Mouse (Mus musculus) liver, postnatal 0 days (tissue): Measurements from ENCODE around the gene Gosr1. TPM values are rescaled to one million over a fixed set of nuclear protein-coding genes. Genes with fewer than 3 reads are reported as not detected.

Experiments used
- ATAC-seq: fragments of 200-750 bp; cut with Nextera tagmentation; 2 replicates; pipeline ENCODE4 v1.8.0; 2017; ENCODE audit warnings: mild to moderate bottlenecking, moderate library complexity
- DNase-seq: peaks from one replicate; pipeline ENCODE4 v3.0.0-alpha.2; 2016
- H3K27ac ChIP-seq: fragments of 300-500 bp; sonication (generic); 2 replicates; pipeline ENCODE4 v1.5.1; 2014; ENCODE audit warnings: antibody characterized with exemption, moderate library complexity, mild to moderate bottlenecking, low read depth
- H3K27me3 ChIP-seq: fragments of 300-500 bp; sonication (generic); 2 replicates; pipeline ENCODE4 v1.6.1; 2014; ENCODE audit warnings: low read length, control low read depth, mixed read lengths; ENCODE audit not compliant: insufficient read depth
- H3K36me3 ChIP-seq: fragments of 300-500 bp; sonication (generic); replicated peaks from 2 replicates; pipeline ENCODE4 v1.6.1; 2014; ENCODE audit warnings: mild to moderate bottlenecking, control low read depth, low read length, moderate library complexity, mixed read lengths; ENCODE audit not compliant: insufficient read depth
- H3K4me1 ChIP-seq: fragments of 300-500 bp; sonication (generic); 2 replicates; pipeline ENCODE4 v1.6.1; 2014; ENCODE audit warnings: antibody characterized with exemption, mild to moderate bottlenecking, control low read depth; ENCODE audit not compliant: insufficient read depth
- H3K4me2 ChIP-seq: fragments of 300-500 bp; sonication (generic); 2 replicates; pipeline ENCODE4 v1.6.1; 2014; ENCODE audit warnings: low read depth, mild to moderate bottlenecking, low read length, moderate library complexity, mixed read lengths
- H3K4me3 ChIP-seq: fragments of 300-500 bp; sonication (generic); 2 replicates; pipeline ENCODE4 v1.5.1; 2014; ENCODE audit warnings: low read depth, low read length
- H3K9ac ChIP-seq: fragments of 300-500 bp; sonication (generic); replicated peaks from 2 replicates; pipeline ENCODE4 v1.6.1; 2014; ENCODE audit warnings: mild to moderate bottlenecking, moderate library complexity
- H3K9me3 ChIP-seq: fragments of 300-500 bp; sonication (generic); 2 replicates; pipeline ENCODE4 v1.6.1; 2016; ENCODE audit warnings: mild to moderate bottlenecking, control low read depth, low read length, mixed read lengths
- CTCF ChIP-seq: sonication (generic); IDR thresholded peaks from 2 replicates; pipeline ENCODE4 v1.5.1; 2016; ENCODE audit warnings: antibody characterized with exemption, low read depth
- EP300 ChIP-seq: IDR thresholded peaks from 2 replicates; pipeline ENCODE4 v1.6.1; 2016; ENCODE audit warnings: antibody characterized with exemption, low read depth, mild to moderate bottlenecking
- WGBS: fragments of 180-500 bp; shearing (Covaris S2); extraction: QIAGEN DNeasy Blood & Tissue Kit; methylation state at CpG from one replicate; pipeline ENCODE4 v1.1.7; 2014; ENCODE audit not compliant: insufficient replicate concordance; 5-methylcytosine and 5-hydroxymethylcytosine counted together
- polyA plus RNA-seq: library from polyadenylated mRNA; unstranded; fragments of >200 nt; fragmentation: Nextera tagmentation; extraction: Ambion mirVana; gene quantifications from 2 replicates; pipeline ENCODE4 v1.2.1, GENCODE M21; 2015

Gosr1 gene
- polyA plus RNA-seq, 1 experiment from 2014 or later, result 12.9 TPM

DNA sequence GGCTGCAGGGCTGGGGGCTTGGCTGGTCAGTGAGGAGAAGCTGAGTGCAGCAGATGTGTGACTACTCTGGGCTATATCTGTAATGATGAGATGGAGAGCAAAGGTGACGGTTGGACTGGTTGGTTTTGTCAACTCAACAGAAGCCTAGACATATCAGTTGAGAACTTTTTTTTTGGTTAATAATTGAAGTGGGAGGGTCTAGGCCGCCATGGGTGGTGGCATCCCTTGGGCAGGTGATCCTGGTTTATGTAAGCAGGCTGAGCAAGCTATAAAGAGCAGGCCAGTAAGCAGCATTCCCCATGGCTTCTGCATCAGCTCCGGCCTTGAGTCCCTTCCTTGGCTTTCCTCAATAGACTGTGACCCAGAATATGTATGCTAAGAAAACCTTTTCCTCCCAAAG, 39.9 kb upstream of the Gosr1 start:
- Histone ChIP-seq H3K4me2 (no peak overlapping the region), H3K4me3 (no peak overlapping the region), H3K27ac (no peak overlapping the region), H3K27me3 (no peaks in the 10 kb centered on the region), H3K9me3 (no peaks in the 10 kb centered on the region), H3K4me1 (no peaks in the 10 kb centered on the region), H3K36me3 (peaks cover 56% of the 10 kb centered on the region), H3K9ac (no peak overlapping the region)
- ATAC-seq (peak; percentile 44; the same call in 1 of the 2 replicates), DNase-seq (no peak)
- TF ChIP-seq EP300 (no peak), CTCF (no peak)
- 86% methylated on average over 3 of the region's 3 CpGs for WGBS

DNA sequence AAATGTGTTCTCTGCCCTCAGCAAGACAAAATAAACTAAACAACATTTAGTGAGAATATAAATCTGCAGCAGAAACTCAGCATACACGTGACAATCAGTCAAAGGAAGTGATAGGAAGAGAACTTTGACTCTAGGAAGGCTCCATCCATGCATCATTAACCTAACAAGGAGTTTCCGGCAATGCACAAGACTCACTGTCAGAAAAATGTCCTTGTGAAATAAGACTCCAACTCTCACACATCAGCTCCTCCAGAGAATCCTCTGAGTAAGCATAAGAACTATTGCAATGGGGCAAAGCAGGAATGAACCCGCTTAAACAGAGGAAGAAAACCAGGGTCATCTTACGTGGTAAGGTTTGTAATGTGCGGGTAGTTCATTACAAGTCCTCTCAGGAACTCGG, 33.9 kb upstream of the Gosr1 start:
- Histone ChIP-seq H3K9ac (no peak overlapping the region), H3K4me1 (no peaks in the 10 kb centered on the region), H3K4me3 (no peak overlapping the region), H3K9me3 (no peaks in the 10 kb centered on the region), H3K36me3 (peaks cover 54% of the 10 kb centered on the region), H3K27me3 (no peaks in the 10 kb centered on the region), H3K27ac (no peak overlapping the region), H3K4me2 (no peak overlapping the region)
- TF ChIP-seq EP300, result no peak
- no peak for TF ChIP-seq CTCF
- DNase-seq (no peak), ATAC-seq (no peak)
- 80% methylated on average over 6 of the region's 6 CpGs for whole genome bisulfite sequencing

DNA sequence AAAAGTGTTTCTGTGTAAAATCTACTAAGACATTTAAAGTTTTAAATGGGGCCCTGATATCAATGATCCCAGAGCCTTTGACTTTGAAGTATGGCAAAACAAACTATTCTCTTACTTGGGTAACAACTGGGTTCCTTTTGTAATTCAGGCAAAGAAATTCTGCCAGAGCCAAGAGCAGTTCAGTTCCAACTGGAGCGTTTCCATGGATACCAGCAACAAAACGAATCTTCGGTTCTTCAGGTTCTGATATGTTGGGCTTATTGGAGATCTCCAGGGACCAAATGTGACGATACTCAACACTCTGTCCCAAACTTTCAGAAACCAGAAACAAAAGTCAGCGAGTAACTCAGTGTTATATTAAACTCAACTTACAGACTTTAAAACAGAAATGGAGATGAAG, 31.9 kb upstream of the Gosr1 start:
- H3K9me3 ChIP-seq, result no peaks in the 10 kb centered on the region
- DNase-seq (no peak), ATAC-seq (no peak)
- H3K36me3 ChIP-seq, result peaks cover 55% of the 10 kb centered on the region
- no peak overlapping the region for H3K4me2 ChIP-seq
- no peak overlapping the region for H3K27ac ChIP-seq
- 87% methylated on average over 5 of the region's 5 CpGs for WGBS
- TF ChIP-seq CTCF, result no peak
- TF ChIP-seq EP300, result no peak
- no peak overlapping the region for H3K4me3 ChIP-seq
- H3K4me1 ChIP-seq, result no peaks in the 10 kb centered on the region
- no peaks in the 10 kb centered on the region for H3K27me3 ChIP-seq
- H3K9ac ChIP-seq, result no peak overlapping the region

DNA sequence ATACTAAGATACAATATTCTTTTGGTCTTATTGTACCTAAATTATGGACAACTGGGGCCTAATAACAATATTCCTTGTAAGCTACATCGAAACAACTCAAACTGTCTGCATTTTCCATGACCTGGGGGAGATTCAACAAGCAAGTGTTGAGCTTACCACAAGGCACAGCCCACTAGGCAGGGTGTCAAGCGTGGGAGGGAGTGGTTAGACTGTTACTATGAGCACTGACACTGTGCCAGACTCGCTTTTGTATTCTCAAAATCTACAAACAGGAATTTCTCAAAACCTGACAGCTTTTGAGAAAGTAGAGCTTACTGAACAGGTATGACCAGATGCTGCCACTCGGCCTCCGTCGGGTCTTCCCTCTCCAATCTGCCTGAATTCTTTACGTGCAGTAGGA, 28.0 kb upstream of the Gosr1 start:
- no peaks in the 10 kb centered on the region for H3K27me3 ChIP-seq
- no peaks in the 10 kb centered on the region for H3K4me1 ChIP-seq
- ATAC-seq (no peak), DNase-seq (no peak)
- WGBS, result 92% methylated on average over 7 of the region's 7 CpGs
- H3K4me2 ChIP-seq, result no peak overlapping the region
- TF ChIP-seq EP300 (no peak), CTCF (no peak)
- H3K36me3 ChIP-seq, result peaks cover 46% of the 10 kb centered on the region
- H3K9ac ChIP-seq, result no peak overlapping the region
- H3K27ac ChIP-seq, result no peak overlapping the region
- H3K4me3 ChIP-seq, result no peak overlapping the region
- H3K9me3 ChIP-seq, result no peaks in the 10 kb centered on the region

DNA sequence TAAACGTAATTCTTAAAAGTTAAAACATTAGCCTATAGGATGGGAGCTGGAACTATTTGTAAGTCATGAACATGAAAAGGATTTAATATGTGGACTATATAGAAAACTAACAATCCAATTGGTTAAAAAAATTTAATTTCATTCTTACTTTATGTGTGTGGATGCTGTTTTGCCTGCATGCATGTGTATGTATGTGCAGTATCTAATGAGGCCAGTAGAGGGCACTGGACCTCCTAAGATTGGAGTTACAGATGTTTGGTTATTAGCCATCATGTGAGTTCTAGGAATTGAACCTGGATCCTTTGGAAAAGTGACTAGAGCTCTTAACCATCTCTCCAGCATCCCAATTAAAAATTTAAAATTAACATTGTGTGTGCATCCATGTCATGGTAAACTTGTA, 25.9 kb upstream of the Gosr1 start:
- Histone ChIP-seq H3K4me2 (no peak overlapping the region), H3K4me1 (no peaks in the 10 kb centered on the region), H3K27me3 (no peaks in the 10 kb centered on the region), H3K4me3 (no peak overlapping the region), H3K9ac (no peak overlapping the region), H3K27ac (no peak overlapping the region), H3K36me3 (peaks cover 55% of the 10 kb centered on the region), H3K9me3 (no peaks in the 10 kb centered on the region)
- ATAC-seq (no peak), DNase-seq (peak; percentile 48)
- WGBS, result 97% methylated on average over 1 of the region's 1 CpGs
- TF ChIP-seq CTCF (peak; percentile 89), EP300 (no peak)

DNA sequence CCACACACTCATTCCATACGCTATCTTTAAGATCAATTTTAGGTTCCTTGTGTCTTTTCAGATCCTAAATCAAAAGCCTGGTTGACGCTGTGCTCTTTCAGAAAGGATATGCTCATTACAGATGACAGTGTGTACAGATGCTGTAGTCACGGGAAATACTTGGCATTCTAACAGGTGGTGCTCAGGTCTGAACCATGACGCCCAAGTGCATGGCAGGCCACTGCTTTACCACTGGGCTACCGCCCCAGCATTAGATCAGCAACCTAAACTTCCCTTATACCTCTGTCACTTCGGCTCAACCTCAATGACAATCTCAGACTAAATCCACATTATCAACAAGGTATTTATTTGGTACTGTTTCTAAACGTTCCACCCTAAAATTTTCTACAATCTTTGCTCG, 12.2 kb upstream of the Gosr1 start:
- H3K4me2 ChIP-seq, result no peak overlapping the region
- H3K4me3 ChIP-seq, result no peak overlapping the region
- H3K36me3 ChIP-seq, result 0 out of 2 replicates have a peak, but pooled peaks cover 2% of the 10 kb centered on the region
- TF ChIP-seq EP300, result no peak
- TF ChIP-seq CTCF, result no peak
- DNase-seq (no peak), ATAC-seq (no peak)
- WGBS, result 82% methylated on average over 8 of the region's 8 CpGs
- H3K9me3 ChIP-seq, result no peaks in the 10 kb centered on the region
- no peaks in the 10 kb centered on the region for H3K27me3 ChIP-seq
- H3K9ac ChIP-seq, result no peak overlapping the region
- H3K4me1 ChIP-seq, result no peaks in the 10 kb centered on the region
- no peak overlapping the region for H3K27ac ChIP-seq

DNA sequence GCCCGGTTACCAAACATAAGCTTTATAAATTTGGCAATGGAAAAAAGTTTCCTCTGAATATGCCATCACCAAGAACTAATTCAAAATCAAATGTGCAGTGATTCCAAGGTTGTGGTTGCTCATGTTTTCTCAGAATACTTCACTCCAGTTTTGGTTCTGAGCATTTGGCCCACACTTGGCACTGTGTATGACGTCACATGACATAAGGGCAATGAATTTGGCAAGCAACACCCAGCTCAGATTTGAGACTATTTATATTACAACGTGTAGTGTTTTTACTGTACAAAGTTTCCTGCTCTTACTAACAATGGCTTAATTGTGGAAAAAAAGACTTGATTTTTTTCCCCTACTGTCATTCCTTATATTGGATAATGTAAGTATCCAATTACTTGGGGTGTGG, 10.4 kb upstream of the Gosr1 start:
- DNase-seq, result no peak
- H3K27ac ChIP-seq, result no peak overlapping the region
- H3K4me3 ChIP-seq, result no peak overlapping the region
- ATAC-seq, result no peak
- H3K4me2 ChIP-seq, result no peak overlapping the region
- H3K9me3 ChIP-seq, result no peaks in the 10 kb centered on the region
- H3K36me3 ChIP-seq, result no peaks in the 10 kb centered on the region
- H3K9ac ChIP-seq, result no peak overlapping the region
- H3K4me1 ChIP-seq, result no peaks in the 10 kb centered on the region
- no peaks in the 10 kb centered on the region for H3K27me3 ChIP-seq
- 54% methylated on average over 3 of the region's 3 CpGs for WGBS
- TF ChIP-seq EP300 (no peak), CTCF (no peak)
